Mouse (Mus musculus) embryonic facial prominence, embryonic 10.5 days (tissue): ENCODE measurements around the gene Eif2b3. TPM values are rescaled to one million over a fixed set of nuclear protein-coding genes. Genes with fewer than 3 reads are reported as not detected.

Experiments used
- DNase-seq: peaks from one replicate; pipeline ENCODE4 v3.0.0-alpha.2; 2017; ENCODE audit warnings: low spot score
- H3K27ac ChIP-seq: fragments of 300-500 bp; sonication (generic); replicated peaks from 2 replicates; pipeline ENCODE4 v1.5.1; 2016; ENCODE audit warnings: mild to moderate bottlenecking
- H3K27me3 ChIP-seq: fragments of 300-500 bp; sonication (generic); replicated peaks from 2 replicates; pipeline ENCODE4 v1.6.1; 2016; ENCODE audit warnings: low read depth, mild to moderate bottlenecking; ENCODE audit not compliant: poor library complexity, severe bottlenecking
- H3K36me3 ChIP-seq: fragments of 300-500 bp; sonication (generic); replicated peaks from 2 replicates; pipeline ENCODE4 v1.6.1; 2016; ENCODE audit warnings: mild to moderate bottlenecking, moderate library complexity
- H3K4me1 ChIP-seq: fragments of 300-500 bp; sonication (generic); 2 replicates; pipeline ENCODE4 v1.6.1; 2016
- H3K4me3 ChIP-seq: fragments of 300-500 bp; sonication (generic); 2 replicates; pipeline ENCODE4 v1.5.1; 2016; ENCODE audit warnings: mild to moderate bottlenecking, moderate library complexity
- H3K9me3 ChIP-seq: fragments of 300-500 bp; sonication (generic); 2 replicates; pipeline ENCODE4 v1.6.1; 2016; ENCODE audit warnings: mild to moderate bottlenecking
- WGBS: fragments of 180-500 bp; shearing (Covaris S2); methylation state at CpG from one replicate; pipeline ENCODE4 v1.1.7; 2016; 5-methylcytosine and 5-hydroxymethylcytosine counted together
- polyA plus RNA-seq: library from polyadenylated mRNA; unstranded; fragments of >200 nt; fragmentation: Nextera tagmentation; extraction: Ambion mirVana; gene quantifications from 2 replicates; pipeline ENCODE4 v1.2.1, GENCODE M21; 2016

The Eif2b3 gene
- polyA plus RNA-seq, 1 experiment from 2014 or later, result 63.3 TPM

DNA sequence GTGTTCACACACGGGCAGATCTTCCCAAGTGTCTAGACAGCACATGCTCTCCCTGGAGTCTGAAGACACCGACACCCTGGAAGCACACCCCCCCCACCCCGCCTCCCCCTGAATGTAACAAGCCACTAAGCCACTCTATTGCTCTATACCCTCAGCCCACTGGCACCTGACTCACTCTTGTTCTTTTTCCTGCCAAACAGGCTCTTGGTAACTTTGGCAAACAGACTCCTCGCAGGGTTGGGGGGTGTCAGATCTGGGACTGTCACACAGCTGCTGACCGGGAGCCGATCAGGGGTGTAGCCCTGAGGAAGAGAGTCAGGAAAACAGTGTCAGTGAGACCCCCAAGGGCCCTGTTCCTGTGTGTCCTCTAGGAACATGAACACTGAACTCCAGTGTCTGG is 112.0 kb downstream of the Eif2b3 start:
- H3K27me3 ChIP-seq, result peaks cover 45% of the 10 kb centered on the region
- H3K4me3 ChIP-seq, result peak overlapping the region; percentile 92
- H3K4me1 ChIP-seq, result peaks cover 56% of the 10 kb centered on the region
- H3K36me3 ChIP-seq, result peaks cover 37% of the 10 kb centered on the region
- 68% methylated on average over 6 of the region's 6 CpGs for WGBS
- peak overlapping the region; percentile 49 for H3K27ac ChIP-seq
- H3K9me3 ChIP-seq, result no peaks in the 10 kb centered on the region
- DNase-seq, result no peak

DNA sequence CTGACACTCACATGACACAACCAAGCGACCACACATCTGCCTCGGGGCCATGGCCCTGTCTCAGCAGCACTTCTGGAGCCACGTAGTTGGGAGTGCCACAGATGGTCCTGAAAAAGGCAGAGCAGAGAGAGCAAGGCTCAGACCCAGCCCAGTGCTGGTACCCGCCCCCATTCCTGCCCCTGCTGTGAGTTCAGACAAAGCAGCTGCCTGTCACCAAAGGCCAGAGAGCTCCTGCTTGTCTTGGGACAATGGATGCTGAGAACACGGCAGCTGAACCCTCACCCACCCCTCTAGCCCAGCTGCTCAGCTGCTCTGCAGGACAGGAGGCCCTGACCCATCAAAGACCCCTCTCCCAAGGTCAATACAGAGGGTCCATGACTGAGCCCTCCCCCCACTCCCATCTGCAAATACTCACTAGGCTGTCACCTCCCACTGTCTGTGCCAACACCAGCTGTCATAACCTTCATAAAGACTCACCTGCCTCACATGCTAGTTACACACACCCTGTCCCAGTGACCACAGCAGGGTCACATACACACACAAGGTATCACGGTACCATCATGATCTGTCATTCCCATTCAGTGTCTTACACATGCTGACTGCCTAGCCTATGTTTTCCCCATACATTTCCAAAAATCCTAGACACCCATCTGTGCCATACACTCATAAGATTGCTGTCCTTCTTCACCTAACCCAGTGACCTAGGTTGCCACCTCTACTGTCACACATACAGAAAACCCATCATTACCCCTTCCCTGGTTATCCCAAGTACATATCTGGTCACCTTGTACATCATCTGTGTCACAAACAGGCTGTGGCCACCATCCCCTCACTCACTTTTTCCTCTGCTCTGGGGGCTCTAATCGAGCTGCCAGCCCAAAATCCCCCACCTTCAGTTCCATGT is 112.9 kb downstream of the Eif2b3 start:
- Histone ChIP-seq H3K36me3 (peaks cover 37% of the 10 kb centered on the region), H3K27ac (peak overlapping the region; percentile 49), H3K4me1 (peaks cover 52% of the 10 kb centered on the region)

DNA sequence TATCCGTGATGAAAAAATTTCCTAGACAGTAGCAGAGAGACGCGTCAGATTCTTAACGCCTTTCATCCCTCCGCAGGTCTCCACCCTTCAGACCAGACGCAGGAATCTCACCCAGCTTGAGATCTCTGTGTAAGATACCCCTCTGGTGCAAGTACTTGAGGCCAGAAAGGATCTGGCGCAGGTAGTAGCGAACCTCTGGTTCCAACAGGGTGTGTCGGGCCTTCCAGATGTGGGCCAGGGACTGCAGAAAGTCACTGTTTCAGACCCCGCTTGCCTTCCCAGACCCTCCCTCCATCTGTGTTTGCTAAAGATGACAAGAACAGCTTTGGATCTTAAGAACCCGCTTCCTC is 113.6 kb downstream of the Eif2b3 start:
- Histone ChIP-seq H3K4me3 (peak overlapping the region; percentile 92), H3K36me3 (peaks cover 36% of the 10 kb centered on the region), H3K9me3 (no peaks in the 10 kb centered on the region), H3K27me3 (peaks cover 45% of the 10 kb centered on the region), H3K27ac (0 out of 2 replicates have a peak overlapping the region, but pooled peaks have one; percentile 2), H3K4me1 (peaks cover 52% of the 10 kb centered on the region)
- DNase-seq, result no peak
- 3% methylated on average over 11 of the region's 11 CpGs for WGBS

More for the DNA sequence above, 112.9 kb downstream of the Eif2b3 start:
- H3K4me3 ChIP-seq, result peak overlapping the region; percentile 92
- H3K27me3 ChIP-seq, result peaks cover 45% of the 10 kb centered on the region
- WGBS, result 6% methylated on average over 7 of the region's 7 CpGs
- peak; percentile 72 for DNase-seq
- H3K9me3 ChIP-seq, result no peaks in the 10 kb centered on the region

DNA sequence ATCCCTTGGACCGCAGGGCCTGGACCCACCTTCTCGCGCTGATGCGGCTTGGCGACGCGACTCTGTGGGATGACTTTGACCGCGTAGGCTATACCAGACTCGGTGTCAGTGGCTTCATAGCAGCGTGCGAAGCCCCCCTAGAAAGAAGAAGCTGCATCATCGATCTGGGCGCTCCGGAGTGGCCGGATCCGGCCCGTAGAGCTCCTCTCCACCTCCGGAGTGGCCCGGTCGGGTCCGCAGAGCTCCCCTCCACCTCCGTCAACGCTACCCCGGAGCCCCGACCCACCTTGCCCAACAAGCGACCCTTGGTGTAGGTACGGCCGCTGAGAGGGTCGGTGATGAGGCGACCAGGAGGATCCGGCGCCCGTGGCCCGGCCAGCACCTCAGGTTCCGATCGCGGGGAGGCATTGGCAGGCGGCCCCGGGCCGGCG is 114.2 kb downstream of the Eif2b3 start:
- Histone ChIP-seq H3K4me3 (peak overlapping the region; percentile 92), H3K27me3 (peaks cover 45% of the 10 kb centered on the region), H3K36me3 (peaks cover 30% of the 10 kb centered on the region), H3K27ac (peak overlapping the region; percentile 83), H3K9me3 (no peaks in the 10 kb centered on the region), H3K4me1 (peaks cover 54% of the 10 kb centered on the region)
- no peak for DNase-seq
- under 1% methylated on average over 42 of the region's 42 CpGs for WGBS

DNA sequence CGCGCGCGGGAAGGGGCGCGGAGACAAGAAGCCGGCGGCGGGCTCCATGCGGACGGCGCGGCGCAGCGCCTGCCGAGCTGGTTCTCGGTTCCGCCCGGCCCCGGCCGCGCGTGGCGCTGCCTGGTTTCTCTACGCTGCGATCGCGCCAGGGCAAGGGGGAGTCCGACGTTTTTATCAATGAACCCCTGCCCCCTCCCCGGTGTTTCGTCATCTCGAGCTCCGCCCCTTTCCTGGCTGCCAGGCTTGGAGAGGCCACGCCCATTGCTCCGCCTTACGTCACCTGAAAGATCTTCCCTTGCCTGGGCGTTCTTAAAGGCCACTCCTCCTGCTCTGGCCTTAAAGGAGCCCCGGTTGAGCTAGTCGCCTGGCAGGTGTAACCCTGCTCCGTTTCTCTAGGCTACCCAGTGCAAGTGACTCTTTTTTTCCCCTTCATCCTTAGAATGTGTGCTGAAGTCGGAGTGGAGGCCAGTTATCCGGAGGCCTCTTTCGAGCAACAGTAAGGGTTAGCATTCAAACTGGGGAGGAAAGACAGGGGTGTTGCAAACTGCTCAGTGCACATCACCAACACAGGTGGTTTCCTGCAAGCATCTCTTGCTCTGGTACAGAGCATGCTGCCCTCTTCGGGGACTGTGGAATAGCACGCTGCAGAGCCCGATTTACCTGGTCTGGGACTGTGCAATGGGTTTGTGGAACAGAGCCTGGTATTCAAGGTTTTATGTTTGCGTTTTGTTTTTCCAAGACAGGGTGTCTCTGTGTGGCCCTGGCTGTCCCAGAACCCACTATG is 114.8 kb downstream of the Eif2b3 start, which contains the start of gene Plk3:
Gene Plk3, minus strand, starts transcription at position 147 of the 784 bp plus-strand sequence.
- peaks cover 61% of the 10 kb centered on the region for H3K4me1 ChIP-seq
- WGBS, result 2% methylated on average over 48 of the region's 48 CpGs
- H3K4me3 ChIP-seq, result peak within 1 kb of the TSS; percentile 92
- H3K27me3 ChIP-seq, result peaks cover 45% of the 10 kb centered on the region
- peak within 1 kb of the TSS; percentile 83 for H3K27ac ChIP-seq
- H3K36me3 ChIP-seq, result peaks cover 24% of the 10 kb centered on the region
- H3K9me3 ChIP-seq, result no peaks in the 10 kb centered on the region
- DNase-seq, result peak; percentile 96

DNA sequence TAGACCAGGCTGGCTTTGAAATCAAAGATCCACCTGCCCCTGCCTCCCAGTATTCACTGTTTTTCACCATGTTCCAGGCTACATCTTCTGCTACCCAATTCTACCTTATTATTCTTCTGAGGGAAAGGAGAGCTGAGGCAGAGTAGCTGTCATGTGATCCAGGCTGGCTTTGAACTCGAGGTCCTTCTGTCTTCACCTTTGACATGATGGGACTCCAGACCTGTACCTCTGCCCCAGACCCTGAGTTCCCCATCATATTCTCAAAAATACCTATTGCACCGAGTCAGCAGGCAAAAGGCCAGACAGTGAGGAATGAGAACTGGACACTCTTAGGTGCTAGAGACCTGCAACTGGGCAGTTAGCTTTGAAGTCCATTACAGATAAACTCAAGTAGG is 115.4 kb downstream of the Eif2b3 start:
- Histone ChIP-seq H3K9me3 (no peaks in the 10 kb centered on the region), H3K27me3 (peaks cover 42% of the 10 kb centered on the region), H3K4me3 (peak overlapping the region; percentile 92), H3K27ac (no peak overlapping the region), H3K4me1 (peaks cover 62% of the 10 kb centered on the region), H3K36me3 (peaks cover 19% of the 10 kb centered on the region)
- 30% methylated on average over 2 of the region's 2 CpGs for WGBS
- no peak for DNase-seq

DNA sequence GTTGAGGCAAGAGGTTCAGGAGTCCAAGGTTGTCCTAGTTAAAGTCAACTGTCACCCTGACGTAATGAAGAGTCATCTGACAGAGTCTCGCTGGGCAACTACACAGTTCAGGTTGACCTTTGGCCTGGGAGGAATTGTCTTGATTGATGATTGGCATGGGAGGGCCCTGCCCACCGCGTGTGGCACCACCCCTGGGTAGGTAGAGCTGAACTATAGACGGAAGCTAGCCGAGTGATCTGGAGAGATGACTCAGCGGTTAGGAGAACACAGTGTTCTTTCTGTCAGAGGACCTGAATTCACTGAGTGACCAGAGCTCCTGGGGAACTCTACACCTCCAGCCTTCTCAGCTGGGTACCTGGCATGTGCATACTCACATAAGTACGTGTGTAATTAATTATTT is 116.8 kb downstream of the Eif2b3 start:
- Histone ChIP-seq H3K27ac (no peak overlapping the region), H3K4me3 (no peak overlapping the region), H3K27me3 (peaks cover 29% of the 10 kb centered on the region), H3K4me1 (peaks cover 56% of the 10 kb centered on the region), H3K36me3 (0 out of 2 replicates have a peak, but pooled peaks cover 7% of the 10 kb centered on the region), H3K9me3 (no peaks in the 10 kb centered on the region)
- 17% methylated on average over 8 of the region's 8 CpGs for WGBS
- no peak for DNase-seq

Other genes starting within 250 kb of the Eif2b3 start
- 39.7 and 41.7 TPM in 2 replicates for gene Toe1, start 211.8 kb upstream of the Eif2b3 start, polyA plus RNA-seq
- gene Mutyh, start 211.7 kb upstream of the Eif2b3 start, polyA plus RNA-seq, result 27.4 and 32.6 TPM in 2 replicates
- gene Hpdl, start 197.7 kb upstream of the Eif2b3 start, polyA plus RNA-seq, result 2.3 TPM in 2 replicates
- gene Zswim5, start 142.0 kb upstream of the Eif2b3 start, polyA plus RNA-seq, result 2.7 and 3.0 TPM in 2 replicates
- gene Urod, start 25.0 kb upstream of the Eif2b3 start, polyA plus RNA-seq, result 111 and 113 TPM in 2 replicates
- 9.6 and 10.1 TPM in 2 replicates for gene Hectd3, start 24.1 kb upstream of the Eif2b3 start, polyA plus RNA-seq
- 9.2 and 10.4 TPM in 2 replicates for gene Ptch2, start 76.7 kb downstream of the Eif2b3 start, polyA plus RNA-seq
- gene Btbd19, start 106.3 kb downstream of the Eif2b3 start, polyA plus RNA-seq, result 3.6 and 4.0 TPM in 2 replicates
- gene Tctex1d4, start 107.4 kb downstream of the Eif2b3 start, polyA plus RNA-seq, result not detected in 2 replicates
- 7.9 and 15.1 TPM in 2 replicates for gene Plk3, start 114.6 kb downstream of the Eif2b3 start, polyA plus RNA-seq
- gene Rps8, start 136.8 kb downstream of the Eif2b3 start, polyA plus RNA-seq, result 897 and 923 TPM in 2 replicates
- 115 and 119 TPM in 2 replicates for gene Kif2c, start 163.2 kb downstream of the Eif2b3 start, polyA plus RNA-seq
- gene Tmem53, start 232.5 kb downstream of the Eif2b3 start, polyA plus RNA-seq, result 10.8 and 11.6 TPM in 2 replicates
- gene Armh1, start 232.7 kb downstream of the Eif2b3 start, polyA plus RNA-seq, result 0.26 TPM in 2 replicates